Mouse (Mus musculus): ENCODE results near the gene Ptbp1. TPM values are rescaled to one million over a fixed set of nuclear protein-coding genes. Genes with fewer than 3 reads are reported as not detected.
A peak's percentile ranks its signal among the peaks of the same experiment; 100 is the strongest.

Ptbp1 gene
- total and polyA plus RNA-seq, 3 experiments, result 43.9 to 51.8 (median 47.5) TPM

DNA sequence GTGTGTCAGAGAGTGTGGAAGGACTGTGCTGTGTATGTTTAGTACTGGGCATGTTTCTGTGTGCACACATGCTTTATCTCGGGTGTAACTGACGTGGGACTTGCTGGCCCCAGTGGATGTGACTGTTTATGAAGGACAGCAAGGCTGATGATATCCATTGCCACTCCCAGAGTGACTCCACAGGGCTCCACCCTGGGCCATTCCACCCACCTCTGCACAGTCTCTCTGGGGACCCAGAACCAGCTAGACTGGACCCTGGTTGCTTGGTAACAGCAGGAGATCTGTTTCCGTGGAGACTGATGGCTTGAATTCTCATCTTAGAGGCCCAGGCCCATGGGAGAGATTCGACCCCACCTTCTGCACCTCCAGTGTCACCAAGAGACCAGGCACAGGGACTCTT lies 36.0 kb upstream of the Ptbp1 start:
- Histone ChIP-seq H3K9ac (ENCODE audit: low read depth, low read length) (no peak overlapping the region), H3K4me3 (no peak overlapping the region), H3K36me3 (ENCODE audit: control insufficient read depth, insufficient read depth, low read length) (no peaks in the 10 kb centered on the region), H3K27ac (no peak overlapping the region), H3K4me1 (ENCODE audit: control insufficient read depth, insufficient read depth, low read length) (no peaks in the 10 kb centered on the region), H3K27me3 (ENCODE audit: control insufficient read depth, insufficient read depth, low read length) (no peaks in the 10 kb centered on the region), H3K79me2 (replicated peaks; ENCODE audit: control insufficient read depth, insufficient read depth, low read length) (no peaks in the 10 kb centered on the region)
- 66% methylated on average over 4 of the region's 4 CpGs for WGBS
- TF ChIP-seq EP300 (IDR thresholded peaks at IDR 0.05; ENCODE audit: insufficient read depth, low read depth, low read length) (no peak), CTCF (IDR thresholded peaks at IDR 0.05) (no peak), POLR2A (IDR thresholded peaks at IDR 0.05; ENCODE audit: insufficient read depth, low read depth, low read length) (no peak)
- intact Hi-C loops (cut with DNase I), result loop anchor here (5.0 kb wide), 1 partner anchor 36 kb away; no protein-coding TSS in a partner anchor
- DNase-seq, result no peak

DNA sequence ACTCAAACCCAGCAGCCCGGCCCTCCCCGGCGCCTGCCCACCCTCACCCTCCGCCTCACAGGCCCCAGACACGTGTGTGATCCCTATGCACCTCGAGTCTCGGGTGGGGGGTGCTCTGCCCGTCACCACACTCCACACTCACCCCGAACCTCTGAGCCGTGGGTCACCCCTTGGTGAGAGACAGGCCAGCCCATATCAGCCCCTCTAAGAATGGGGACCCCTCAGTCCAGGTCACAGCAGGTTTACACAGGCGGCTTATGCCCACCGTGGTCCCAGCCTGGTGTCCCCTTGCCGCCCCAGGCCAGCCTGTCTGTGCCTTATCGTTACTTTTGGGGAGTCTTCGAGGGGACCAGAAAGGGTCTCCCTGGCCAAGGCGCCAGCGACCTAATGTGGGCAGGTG lies 34.6 kb upstream of the Ptbp1 start:
- TF ChIP-seq POLR2A (IDR thresholded peaks at IDR 0.05; ENCODE audit: insufficient read depth, low read depth, low read length) (no peak), CTCF (IDR thresholded peaks at IDR 0.05) (no peak), EP300 (IDR thresholded peaks at IDR 0.05; ENCODE audit: insufficient read depth, low read depth, low read length) (no peak)
- no peaks in the 10 kb centered on the region for H3K79me2 ChIP-seq (replicated peaks; ENCODE audit: control insufficient read depth, insufficient read depth, low read length)
- peaks cover 4% of the 10 kb centered on the region for H3K4me1 ChIP-seq (ENCODE audit: control insufficient read depth, insufficient read depth, low read length)
- no peaks in the 10 kb centered on the region for H3K36me3 ChIP-seq (ENCODE audit: control insufficient read depth, insufficient read depth, low read length)
- intact Hi-C loops (cut with DNase I), result loop anchor here (5.0 kb wide), 1 partner anchor 37 kb away; no protein-coding TSS in a partner anchor
- DNase-seq, result no peak
- no peak overlapping the region for H3K27ac ChIP-seq
- 90% methylated on average over 17 of the region's 17 CpGs for WGBS
- no peaks in the 10 kb centered on the region for H3K27me3 ChIP-seq (ENCODE audit: control insufficient read depth, insufficient read depth, low read length)
- no peak overlapping the region for H3K4me3 ChIP-seq
- H3K9ac ChIP-seq (ENCODE audit: low read depth, low read length), result no peak overlapping the region

DNA sequence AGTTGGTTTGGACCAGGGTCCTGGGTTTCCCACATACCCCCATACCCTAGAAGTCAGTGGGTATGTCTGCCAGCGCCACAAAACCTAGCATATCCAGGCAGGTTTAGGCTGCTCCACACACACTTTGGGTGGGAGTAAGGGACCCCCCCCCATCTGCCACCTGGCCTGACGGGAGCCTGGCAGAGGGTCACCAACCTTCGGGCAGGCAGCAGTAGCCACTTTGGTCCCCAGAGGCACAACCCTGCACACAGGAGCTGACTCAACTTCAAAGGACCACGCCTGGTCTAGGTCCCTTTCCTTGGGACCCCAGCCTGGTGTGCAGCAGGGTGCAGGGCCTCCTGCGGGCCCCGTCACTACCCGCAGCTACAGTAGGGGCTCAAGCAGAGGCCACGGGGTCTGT lies 34.0 kb upstream of the Ptbp1 start:
- Histone ChIP-seq H3K9ac (ENCODE audit: low read depth, low read length) (no peak overlapping the region), H3K4me3 (no peak overlapping the region), H3K27ac (no peak overlapping the region), H3K4me1 (ENCODE audit: control insufficient read depth, insufficient read depth, low read length) (peaks cover 5% of the 10 kb centered on the region), H3K36me3 (ENCODE audit: control insufficient read depth, insufficient read depth, low read length) (no peaks in the 10 kb centered on the region), H3K79me2 (replicated peaks; ENCODE audit: control insufficient read depth, insufficient read depth, low read length) (no peaks in the 10 kb centered on the region), H3K27me3 (ENCODE audit: control insufficient read depth, insufficient read depth, low read length) (no peaks in the 10 kb centered on the region)
- no peak for DNase-seq
- TF ChIP-seq POLR2A (IDR thresholded peaks at IDR 0.05; ENCODE audit: insufficient read depth, low read depth, low read length), result no peak
- TF ChIP-seq EP300 (IDR thresholded peaks at IDR 0.05; ENCODE audit: insufficient read depth, low read depth, low read length), result no peak
- TF ChIP-seq CTCF (IDR thresholded peaks at IDR 0.05), result no peak
- 80% methylated on average over 8 of the region's 8 CpGs for WGBS
- intact Hi-C loops (cut with DNase I), result no loop called here

DNA sequence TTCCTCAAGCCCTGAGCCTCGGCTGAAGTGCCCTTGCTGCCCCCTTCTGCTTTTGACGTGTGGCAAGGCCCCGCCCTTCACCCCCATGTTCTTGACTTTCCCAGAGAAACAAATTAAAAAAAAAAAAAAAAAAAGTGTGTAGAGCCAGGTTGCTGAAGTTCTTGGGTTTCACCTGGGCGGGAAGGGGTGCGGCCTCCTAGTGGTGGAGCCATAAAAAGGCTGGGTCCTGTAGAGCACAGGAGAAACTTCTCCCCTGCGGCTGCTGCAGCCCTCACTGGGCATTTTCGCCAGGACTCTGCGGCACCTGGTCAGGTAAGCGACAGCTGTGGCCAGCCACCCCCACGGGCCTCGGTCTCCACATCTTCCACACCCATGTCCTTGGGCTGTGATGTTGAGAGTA lies 33.4 kb upstream of the Ptbp1 start, which contains the start of gene Misp:
Gene Misp (plus strand): TSS at position 208 of the 400 bp plus-strand sequence.
- no peaks in the 10 kb centered on the region for H3K27me3 ChIP-seq (ENCODE audit: control insufficient read depth, insufficient read depth, low read length)
- no peak within 1 kb of the TSS for H3K9ac ChIP-seq (ENCODE audit: low read depth, low read length)
- no peak within 1 kb of the TSS for H3K27ac ChIP-seq
- no peaks in the 10 kb centered on the region for H3K79me2 ChIP-seq (replicated peaks; ENCODE audit: control insufficient read depth, insufficient read depth, low read length)
- intact Hi-C loops (cut with DNase I), result no loop called here
- H3K4me1 ChIP-seq (ENCODE audit: control insufficient read depth, insufficient read depth, low read length), result peaks cover 5% of the 10 kb centered on the region
- no peak for TF ChIP-seq EP300 (IDR thresholded peaks at IDR 0.05; ENCODE audit: insufficient read depth, low read depth, low read length)
- no peak for TF ChIP-seq POLR2A (IDR thresholded peaks at IDR 0.05; ENCODE audit: insufficient read depth, low read depth, low read length)
- TF ChIP-seq CTCF (IDR thresholded peaks at IDR 0.05), result 0 out of 2 replicates have a peak, but pooled peaks have one; percentile 11
- no peaks in the 10 kb centered on the region for H3K36me3 ChIP-seq (ENCODE audit: control insufficient read depth, insufficient read depth, low read length)
- H3K4me3 ChIP-seq, result no peak within 1 kb of the TSS
- 81% methylated on average over 11 of the region's 11 CpGs for WGBS
- no peak for DNase-seq

DNA sequence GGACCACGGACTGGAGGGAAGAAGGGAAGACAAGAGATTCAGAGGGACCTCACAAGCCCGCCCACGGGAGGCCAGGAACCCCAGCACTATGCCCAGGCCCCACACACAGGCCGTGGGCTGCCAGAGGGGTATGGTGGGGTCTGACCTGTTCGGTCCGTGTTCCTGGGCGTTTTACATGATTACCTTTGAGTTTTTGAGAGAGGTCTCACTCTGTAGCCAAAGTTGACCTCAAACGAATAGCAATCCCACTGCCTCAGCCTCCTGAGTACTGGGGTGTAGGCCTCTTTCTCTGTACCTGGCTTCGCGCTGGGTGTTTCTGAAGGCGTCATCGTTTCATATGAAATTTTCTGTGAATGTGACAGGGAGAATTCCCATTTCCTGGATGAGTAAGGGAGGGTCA lies 32.5 kb upstream of the Ptbp1 start:
- H3K4me1 ChIP-seq (ENCODE audit: control insufficient read depth, insufficient read depth, low read length), result peaks cover 5% of the 10 kb centered on the region
- no peaks in the 10 kb centered on the region for H3K36me3 ChIP-seq (ENCODE audit: control insufficient read depth, insufficient read depth, low read length)
- H3K27me3 ChIP-seq (ENCODE audit: control insufficient read depth, insufficient read depth, low read length), result no peaks in the 10 kb centered on the region
- WGBS, result 84% methylated on average over 12 of the region's 12 CpGs
- H3K9ac ChIP-seq (ENCODE audit: low read depth, low read length), result no peak overlapping the region
- no peak overlapping the region for H3K4me3 ChIP-seq
- no peak for DNase-seq
- no peaks in the 10 kb centered on the region for H3K79me2 ChIP-seq (replicated peaks; ENCODE audit: control insufficient read depth, insufficient read depth, low read length)
- intact Hi-C loops (cut with DNase I), result no loop called here
- TF ChIP-seq POLR2A (IDR thresholded peaks at IDR 0.05; ENCODE audit: insufficient read depth, low read depth, low read length), result no peak
- TF ChIP-seq CTCF (IDR thresholded peaks at IDR 0.05), result no peak
- TF ChIP-seq EP300 (IDR thresholded peaks at IDR 0.05; ENCODE audit: insufficient read depth, low read depth, low read length), result no peak
- H3K27ac ChIP-seq, result no peak overlapping the region

DNA sequence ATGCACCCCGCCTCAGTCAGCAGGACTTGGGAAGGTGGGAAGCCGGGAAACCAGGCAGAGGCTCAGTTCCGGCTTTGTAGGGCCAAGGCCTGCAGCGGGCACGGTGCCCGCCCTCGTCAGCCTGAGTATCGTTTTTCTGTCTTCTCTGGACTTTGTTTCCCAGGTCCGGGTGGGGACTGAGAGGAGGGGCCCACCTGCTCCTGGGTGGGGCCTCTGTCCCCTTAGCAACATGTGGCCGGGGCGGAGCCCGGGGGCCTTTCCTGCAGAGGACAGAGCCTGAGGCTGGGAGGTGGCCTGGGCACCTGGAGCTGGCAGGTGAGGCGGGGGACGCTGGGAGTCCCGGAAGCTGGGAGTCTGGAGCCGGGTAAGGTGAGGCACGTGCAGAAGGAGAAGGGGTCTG lies 31.9 kb upstream of the Ptbp1 start:
- Histone ChIP-seq H3K27me3 (ENCODE audit: control insufficient read depth, insufficient read depth, low read length) (no peaks in the 10 kb centered on the region), H3K79me2 (replicated peaks; ENCODE audit: control insufficient read depth, insufficient read depth, low read length) (no peaks in the 10 kb centered on the region), H3K4me1 (ENCODE audit: control insufficient read depth, insufficient read depth, low read length) (peaks cover 5% of the 10 kb centered on the region), H3K36me3 (ENCODE audit: control insufficient read depth, insufficient read depth, low read length) (no peaks in the 10 kb centered on the region), H3K9ac (ENCODE audit: low read depth, low read length) (no peak overlapping the region; the same call in 1 of the 2 replicates), H3K27ac (no peak overlapping the region), H3K4me3 (no peak overlapping the region)
- 52% methylated on average over 17 of the region's 17 CpGs for WGBS
- no peak for DNase-seq
- intact Hi-C loops (cut with DNase I), result no loop called here
- no peak for TF ChIP-seq POLR2A (IDR thresholded peaks at IDR 0.05; ENCODE audit: insufficient read depth, low read depth, low read length)
- TF ChIP-seq CTCF (IDR thresholded peaks at IDR 0.05), result no peak
- no peak for TF ChIP-seq EP300 (IDR thresholded peaks at IDR 0.05; ENCODE audit: insufficient read depth, low read depth, low read length)

Measured in heart, adult 2 months (tissue).